Mouse (Mus musculus): ENCODE results near the gene Rtn4ip1. TPM values are rescaled to one million over a fixed set of nuclear protein-coding genes. Genes with fewer than 3 reads are reported as not detected.

Gene Rtn4ip1
- polyA plus RNA-seq, 1 experiment from 2014 or later = 25.7 TPM

Other genes starting within 250 kb of the Rtn4ip1 start
- gene Qrsl1, start 62 bp upstream of the Rtn4ip1 start, polyA plus RNA-seq (2014; fragmentation: Nextera tagmentation; extraction: Ambion mirVana) = 28.9 and 31.5 TPM in 2 replicates
- gene Crybg1, start 247.0 kb downstream of the Rtn4ip1 start, polyA plus RNA-seq (2014; fragmentation: Nextera tagmentation; extraction: Ambion mirVana) = 0.11 and 0.14 TPM in 2 replicates